In the genomic region with DNA sequence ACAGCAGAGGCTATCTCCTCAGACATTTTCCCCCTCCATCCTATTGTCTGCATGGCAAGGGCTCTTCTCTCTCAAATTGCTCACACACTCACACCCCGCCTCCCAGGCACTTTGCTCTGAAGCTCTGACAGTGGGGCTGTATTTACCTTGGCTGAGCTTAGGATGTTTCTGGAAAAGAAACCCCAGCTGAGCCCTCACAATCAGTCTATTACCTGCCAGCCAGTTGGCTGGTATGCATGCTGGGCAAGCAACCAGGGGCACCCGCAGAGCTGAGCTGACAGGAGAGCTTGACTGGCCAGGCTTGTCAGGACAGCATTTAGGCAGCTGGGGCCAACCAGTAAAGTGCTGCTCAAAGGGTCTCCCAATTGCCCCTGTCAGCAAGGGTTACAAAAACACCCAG, we compare ENCODE assay signal across 11 mouse cellular contexts. TPM values are rescaled to one million over a fixed set of nuclear protein-coding genes. Genes with fewer than 3 reads are reported as not detected.
DNase-seq lines count a peak whose midpoint lies in the region; ATAC-seq and TF ChIP-seq lines count a peak whose summit lies in the region.
"Had no signal": no experiment of that assay in that cellular context is flagged by ENCODE, and none has a peak within 500 bp of the region (broad histone marks: within the 10 kb centered on the region; RNA-seq: fewer than 3 reads in every experiment).

No protein-coding gene starts in this region.

- WGBS in hindbrain, embryonic 15.5 days, result 31% methylated on average over 2 of the region's 2 CpGs
- WGBS in hindbrain, embryonic 12.5 days, result 26% methylated on average over 2 of the region's 2 CpGs
- WGBS in heart, embryonic 15.5 days, result 27% methylated on average over 2 of the region's 2 CpGs

- no peaks in the 10 kb centered on the region for H3K9me3 ChIP-seq in hindbrain, embryonic 15.5 days
- H3K9me3 ChIP-seq in hindbrain, embryonic 12.5 days (replicated peaks), result no peaks in the 10 kb centered on the region
- H3K9me3 ChIP-seq in heart, embryonic 15.5 days (replicated peaks), result no peaks in the 10 kb centered on the region
- H3K9me3 ChIP-seq: liver, embryonic 15.5 days had no signal

- peak overlapping the region; percentile 10; the same call in 1 of the 2 replicates for H3K27ac ChIP-seq in hindbrain, embryonic 15.5 days (replicated peaks)
- H3K27ac ChIP-seq in hindbrain, embryonic 12.5 days, result no peak overlapping the region
- H3K27ac ChIP-seq in heart, embryonic 15.5 days, result no peak overlapping the region
- H3K27ac ChIP-seq: left cerebral cortex, adult 2 months; liver, embryonic 15.5 days had no signal

- H3K9ac ChIP-seq in hindbrain, embryonic 15.5 days, result no peak overlapping the region
- H3K9ac ChIP-seq in hindbrain, embryonic 12.5 days, result no peak overlapping the region
- H3K9ac ChIP-seq in heart, embryonic 15.5 days, result no peak overlapping the region
- H3K9ac ChIP-seq: liver, embryonic 15.5 days had no signal

- no peaks in the 10 kb centered on the region for H3K36me3 ChIP-seq in hindbrain, embryonic 15.5 days
- H3K36me3 ChIP-seq in hindbrain, embryonic 12.5 days, result no peaks in the 10 kb centered on the region
- H3K36me3 ChIP-seq in heart, embryonic 15.5 days, result no peaks in the 10 kb centered on the region
- H3K36me3 ChIP-seq: liver, embryonic 15.5 days had no signal

- peaks cover 9% of the 10 kb centered on the region for H3K4me1 ChIP-seq in hindbrain, embryonic 15.5 days (replicated peaks)
- H3K4me1 ChIP-seq in hindbrain, embryonic 12.5 days, result no peaks in the 10 kb centered on the region; the same call in 1 of the 2 replicates
- peaks cover 19% of the 10 kb centered on the region for H3K4me1 ChIP-seq in heart, embryonic 15.5 days (replicated peaks)
- H3K4me1 ChIP-seq: liver, embryonic 15.5 days had no signal

- no peak overlapping the region for H3K4me3 ChIP-seq in hindbrain, embryonic 15.5 days
- H3K4me3 ChIP-seq in hindbrain, embryonic 12.5 days, result no peak overlapping the region
- H3K4me3 ChIP-seq in heart, embryonic 15.5 days, result no peak overlapping the region
- H3K4me3 ChIP-seq: left cerebral cortex, adult 2 months; liver, embryonic 15.5 days had no signal

- ATAC-seq in hindbrain, embryonic 15.5 days (ENCODE audit: low FRiP score, low read depth), result peak; percentile 48; the same call in 1 of the 2 replicates
- ATAC-seq in hindbrain, embryonic 12.5 days (ENCODE audit: low FRiP score), result no peak
- ATAC-seq in heart, embryonic 15.5 days (replicated peaks; ENCODE audit: insufficient number of reproducible peaks, insufficient read depth, low FRiP score, low read depth), result 0 out of 2 replicates have a peak, but pooled peaks have one; percentile 27
- ATAC-seq: intestine, embryonic 16.5 days had no signal

- H3K27me3 ChIP-seq in hindbrain, embryonic 15.5 days, result no peaks in the 10 kb centered on the region
- no peaks in the 10 kb centered on the region; the same call in 1 of the 2 replicates for H3K27me3 ChIP-seq in hindbrain, embryonic 12.5 days
- peaks cover 10% of the 10 kb centered on the region; the same call in 1 of the 2 replicates for H3K27me3 ChIP-seq in heart, embryonic 15.5 days

- no peak for TF ChIP-seq CTCF in brain, embryonic 14.5 days (IDR thresholded peaks at IDR 0.05; ENCODE audit: borderline replicate concordance, extremely low read depth, insufficient read depth, insufficient read length)

- H3K4me2 ChIP-seq in hindbrain, embryonic 15.5 days, result no peak overlapping the region
- no peak overlapping the region for H3K4me2 ChIP-seq in hindbrain, embryonic 12.5 days (replicated peaks)
- H3K4me2 ChIP-seq in heart, embryonic 15.5 days, result no peak overlapping the region
- H3K4me2 ChIP-seq: liver, embryonic 15.5 days had no signal

- peak; percentile 56 for DNase-seq in NIH3T3 (ENCODE audit: low read depth)
- peak; percentile 74 for DNase-seq in brain, embryonic 14.5 days (ENCODE audit: low read depth)
- no peak for DNase-seq in spleen, adult 18-20 months
- no peak for DNase-seq in thymus, postnatal 14 days
- DNase-seq: adrenal gland, adult 8-10 months had no signal

- no peak for TF ChIP-seq POLR2A in brain, embryonic 14.5 days (IDR thresholded peaks at IDR 0.05; ENCODE audit: borderline replicate concordance, extremely low read depth, insufficient read depth, insufficient read length, poor library complexity, severe bottlenecking)

RNA-seq across cellular contexts. Expression of gene Plxdc1, which starts 19.1 kb away (rescaled TPM):
- 1.4 and 1.5 TPM in 2 replicates for polyA plus RNA-seq in hindbrain, embryonic 15.5 days (2015; fragmentation: Nextera tagmentation; extraction: Ambion mirVana)
- polyA plus RNA-seq in hindbrain, embryonic 12.5 days (2016; fragmentation: Nextera tagmentation; extraction: Ambion mirVana), result 0.13 and 0.26 TPM in 2 replicates
- polyA plus RNA-seq in brain, embryonic 14.5 days (2012; rRNA removed), result 0.67 and 0.90 TPM in 2 replicates
- polyA plus RNA-seq in heart, embryonic 15.5 days (2015; fragmentation: Nextera tagmentation; extraction: Ambion mirVana), result 0.88 and 2.2 TPM in 2 replicates

RNA-seq across cellular contexts. Expression of gene Arl5c, which starts 28.9 kb away (rescaled TPM):
- 12.9 and 13.7 TPM in 2 replicates for polyA plus RNA-seq in hindbrain, embryonic 15.5 days (2015; fragmentation: Nextera tagmentation; extraction: Ambion mirVana)
- 5.7 and 7.0 TPM in 2 replicates for polyA plus RNA-seq in hindbrain, embryonic 12.5 days (2016; fragmentation: Nextera tagmentation; extraction: Ambion mirVana)
- polyA plus RNA-seq in brain, embryonic 14.5 days (2012; rRNA removed), result 0.89 and 1.1 TPM in 2 replicates
- polyA plus RNA-seq in heart, embryonic 15.5 days (2015; fragmentation: Nextera tagmentation; extraction: Ambion mirVana), result 3.8 and 6.9 TPM in 2 replicates

RNA-seq across cellular contexts. Expression of gene Cacnb1, which starts 55.7 kb away (rescaled TPM):
- polyA plus RNA-seq in hindbrain, embryonic 15.5 days (2015; fragmentation: Nextera tagmentation; extraction: Ambion mirVana), result 62.2 and 70.1 TPM in 2 replicates
- polyA plus RNA-seq in hindbrain, embryonic 12.5 days (2016; fragmentation: Nextera tagmentation; extraction: Ambion mirVana), result 39.6 and 43.5 TPM in 2 replicates
- 60.8 and 90.1 TPM in 2 replicates for polyA plus RNA-seq in brain, embryonic 14.5 days (2012; rRNA removed)
- polyA plus RNA-seq in heart, embryonic 15.5 days (2015; fragmentation: Nextera tagmentation; extraction: Ambion mirVana), result 5.8 and 8.5 TPM in 2 replicates

RNA-seq across cellular contexts. Expression of gene Rpl19, which starts 59.4 kb away (rescaled TPM):
- 632 and 657 TPM in 2 replicates for polyA plus RNA-seq in hindbrain, embryonic 15.5 days (2015; fragmentation: Nextera tagmentation; extraction: Ambion mirVana)
- polyA plus RNA-seq in hindbrain, embryonic 12.5 days (2016; fragmentation: Nextera tagmentation; extraction: Ambion mirVana), result 675 and 726 TPM in 2 replicates
- polyA plus RNA-seq in brain, embryonic 14.5 days (2012; rRNA removed), result 1,103 and 1,209 TPM in 2 replicates
- polyA plus RNA-seq in heart, embryonic 15.5 days (2015; fragmentation: Nextera tagmentation; extraction: Ambion mirVana), result 601 and 668 TPM in 2 replicates

Comparison
In these comparisons a context has a peak if more than half of its experiments do, and no peak if none do; other contexts are left out.
1. DNase-seq: peak in NIH3T3 (single experiment) and brain, embryonic 14.5 days (single experiment); none in spleen, adult 18-20 months (0 of 2) and thymus, postnatal 14 days (single experiment).